Mouse (Mus musculus): Measurements from ENCODE around the gene Gm42957.
"Not testable (repeated sequence)": the region's sequence is repeated elsewhere in the genome, so short reads cannot be mapped to it uniquely, and the experiment has no call there.

Gene Gm42957

DNA sequence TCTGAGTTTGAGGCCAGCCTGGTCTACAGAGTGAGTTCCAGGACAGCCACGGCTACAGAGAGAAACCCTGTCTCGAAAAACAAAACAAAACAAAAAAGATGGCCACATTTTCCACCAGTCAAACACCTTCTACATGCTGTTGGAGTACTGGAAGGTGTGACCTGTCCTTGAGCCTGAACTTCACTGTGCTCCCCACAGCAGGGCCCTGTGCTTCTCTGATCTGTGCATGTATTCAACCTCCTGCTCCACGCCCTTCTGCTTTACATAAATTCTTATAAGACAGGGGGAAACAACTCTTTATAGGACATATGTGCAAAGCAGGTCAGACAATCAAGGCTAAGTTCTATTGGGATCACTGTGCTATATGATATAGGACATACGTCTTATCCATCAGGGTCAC is 12.1 kb upstream of the Gm42957 start:
- no peak for DNase-seq (ENCODE audit: low spot score in 2 of 2)

- DNase-seq (ENCODE audit: low spot score in 2 of 2), result peak; percentile 98 to 99
These were observed 5.3 kb upstream of the Gm42957 start, which contains the start of gene Rbm8a for GRCm38 (mm10) chr3:96629729-96630600. Gene Rbm8a, plus strand, starts transcription at chr3:96629933.

DNA sequence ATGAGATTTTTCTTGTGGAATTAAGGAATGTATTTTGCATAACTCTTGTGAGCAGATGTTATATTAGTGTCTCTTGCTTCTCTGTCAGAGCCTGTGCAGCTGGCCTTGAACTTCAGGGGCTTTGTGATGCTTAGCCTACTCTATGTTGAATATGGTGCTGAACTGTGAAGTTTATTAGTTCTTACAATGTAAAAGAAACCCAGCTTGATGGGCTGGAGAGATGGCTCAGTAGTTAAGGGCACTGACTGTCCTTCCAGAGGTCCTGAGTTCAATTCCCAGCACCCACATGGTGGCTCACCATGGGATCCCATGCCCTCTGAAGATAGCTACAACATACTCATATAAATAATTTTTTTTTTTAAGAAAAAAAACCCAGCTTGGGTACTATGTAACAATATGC is 3.2 kb upstream of the Gm42957 start:
- no peak for DNase-seq (ENCODE audit: low spot score in 2 of 2)

- no peak for DNase-seq (ENCODE audit: low spot score in 2 of 2)
These were observed 1.3 kb upstream of the Gm42957 start for GRCm38 (mm10) chr3:96634015-96634414.

- peak in 1 of 2 experiments; percentile 14 for DNase-seq (ENCODE audit: low spot score in 2 of 2)
These were observed 632 bp downstream of the Gm42957 start for GRCm38 (mm10) chr3:96635906-96636305.

DNA sequence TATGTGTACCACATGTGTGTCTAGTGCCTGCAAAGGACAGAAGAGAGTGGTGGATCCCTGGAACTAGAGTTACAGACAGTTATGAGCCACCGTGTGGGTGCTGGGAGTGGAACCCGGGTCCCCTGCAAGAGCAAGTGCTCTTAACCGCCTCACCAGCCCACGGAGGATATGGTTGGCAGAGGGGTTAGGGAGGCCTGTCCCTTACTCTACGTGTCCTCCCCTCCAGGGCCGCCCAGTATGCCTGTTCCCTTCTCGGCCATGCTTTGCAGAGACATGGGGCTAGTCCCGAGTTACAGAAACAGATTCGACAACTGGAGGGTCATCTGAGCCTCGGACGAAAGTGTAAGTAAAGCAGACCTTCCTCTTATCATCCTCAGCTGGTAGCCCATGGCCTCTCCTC is 1.2 kb downstream of the Gm42957 start:
- no peak for DNase-seq (ENCODE audit: low spot score in 2 of 2)

GRCm38 (mm10) chr3:96639219-96639618 is 3.9 kb downstream of the Gm42957 start:
- peak; percentile 71 to 76 for DNase-seq (ENCODE audit: low spot score in 2 of 2)

GRCm38 (mm10) chr3:96645018-96645649 is 9.9 kb downstream of the Gm42957 start, which contains the start of gene Itga10:
Gene Itga10, plus strand, starts transcription at chr3:96645584.
- peak; percentile 27 to 36 for DNase-seq (ENCODE audit: low spot score in 2 of 2)

- no peak for DNase-seq (ENCODE audit: low spot score in 2 of 2)
These were observed 12.1 kb downstream of the Gm42957 start for GRCm38 (mm10) chr3:96647365-96647764.

- DNase-seq (ENCODE audit: low spot score in 2 of 2), result no peak
These were observed 25.6 kb downstream of the Gm42957 start for GRCm38 (mm10) chr3:96660901-96661300.

GRCm38 (mm10) chr3:96662731-96663316 is 27.6 kb downstream of the Gm42957 start:
- DNase-seq (ENCODE audit: low spot score in 2 of 2), result no peak

DNA sequence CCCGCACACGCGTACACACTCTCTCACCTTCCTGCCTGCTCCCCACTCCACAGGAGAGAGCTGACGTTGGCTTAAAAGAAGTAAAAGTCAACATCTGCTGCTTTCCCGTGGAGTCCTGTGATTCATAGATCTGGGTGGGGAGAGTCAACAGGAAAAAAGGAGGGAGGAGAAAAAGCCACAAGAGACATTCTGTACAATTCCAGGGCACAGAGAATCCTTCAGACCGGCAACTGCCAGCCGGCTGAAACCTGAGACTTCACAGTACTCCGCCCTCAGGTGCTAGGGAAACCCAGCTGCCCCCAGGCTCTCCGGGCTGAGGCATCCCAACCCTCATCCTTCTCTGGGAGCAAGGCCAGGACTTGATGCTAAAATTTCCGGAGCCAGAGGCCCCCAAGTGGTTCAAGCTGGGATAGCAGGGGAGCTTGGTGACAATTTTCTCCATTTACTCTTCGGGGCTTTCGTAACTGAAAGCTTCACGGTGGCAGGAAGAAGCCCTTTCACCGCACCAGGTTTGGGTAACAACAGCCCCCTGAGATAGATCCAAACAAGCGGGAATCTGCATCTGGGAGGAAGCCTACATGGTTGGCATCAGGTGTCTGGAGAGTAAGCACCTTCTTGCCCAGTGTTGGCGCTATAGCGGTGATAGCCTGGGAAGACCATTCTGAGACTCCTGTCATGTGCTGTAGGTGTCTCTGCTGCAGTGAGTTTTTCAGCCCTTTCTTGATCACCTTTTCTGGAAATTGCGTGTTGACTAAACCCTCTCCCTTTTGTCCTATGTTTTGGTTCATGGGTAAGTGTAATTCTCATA is 28.4 kb downstream of the Gm42957 start:
- DNase-seq (ENCODE audit: low spot score in 2 of 2), result peak; percentile 92 to 94

DNA sequence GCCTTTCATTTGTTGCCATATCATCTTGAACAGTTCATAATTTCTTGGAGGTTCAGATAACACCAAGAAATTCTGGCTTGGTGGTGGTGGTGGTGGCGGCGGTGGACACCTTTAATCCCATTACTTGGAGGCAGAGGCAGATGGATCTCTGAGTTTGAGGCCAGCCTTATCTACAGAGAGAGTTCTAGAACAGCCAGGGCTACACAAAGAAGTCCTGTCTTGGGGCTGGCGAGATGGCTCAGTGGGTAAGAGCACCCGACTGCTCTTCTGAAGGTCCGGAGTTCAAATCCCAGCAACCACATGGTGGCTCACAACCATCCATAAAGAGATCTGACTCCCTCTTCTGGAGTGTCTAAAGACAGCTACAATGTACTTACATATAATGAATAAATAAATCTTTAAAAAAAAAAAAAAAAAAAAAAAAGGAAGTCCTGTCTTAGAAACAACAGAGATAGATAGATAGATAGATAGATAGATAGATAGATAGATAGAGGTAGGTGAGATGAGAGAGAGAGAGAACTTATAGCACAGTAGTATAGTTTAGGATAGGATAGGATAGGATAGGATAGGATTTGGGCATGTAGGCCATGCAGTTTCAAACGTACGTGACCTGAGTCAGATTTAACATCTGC is 30.6 kb downstream of the Gm42957 start:
- not testable (repeated sequence) for DNase-seq (ENCODE audit: low spot score in 2 of 2)

GRCm38 (mm10) chr3:96666916-96667315 is 31.6 kb downstream of the Gm42957 start:
- DNase-seq (ENCODE audit: low spot score in 2 of 2), result no peak

GRCm38 (mm10) chr3:96667316-96667715 is 32.0 kb downstream of the Gm42957 start:
- DNase-seq (ENCODE audit: low spot score in 2 of 2), result no peak

GRCm38 (mm10) chr3:96668424-96669067 is 33.3 kb downstream of the Gm42957 start:
- DNase-seq (ENCODE audit: low spot score in 2 of 2), result no peak

GRCm38 (mm10) chr3:96669727-96670468 is 34.6 kb downstream of the Gm42957 start, which contains the start of gene Ankrd35:
Gene Ankrd35, plus strand, starts transcription at chr3:96670131.
- peak; percentile 60 to 64 for DNase-seq (ENCODE audit: low spot score in 2 of 2)

- DNase-seq (ENCODE audit: low spot score in 2 of 2), result no peak
These were observed 36.2 kb downstream of the Gm42957 start for GRCm38 (mm10) chr3:96671519-96671918.

- DNase-seq (ENCODE audit: low spot score in 2 of 2), result no peak
These were observed 38.2 kb downstream of the Gm42957 start for GRCm38 (mm10) chr3:96673514-96673913.

DNA sequence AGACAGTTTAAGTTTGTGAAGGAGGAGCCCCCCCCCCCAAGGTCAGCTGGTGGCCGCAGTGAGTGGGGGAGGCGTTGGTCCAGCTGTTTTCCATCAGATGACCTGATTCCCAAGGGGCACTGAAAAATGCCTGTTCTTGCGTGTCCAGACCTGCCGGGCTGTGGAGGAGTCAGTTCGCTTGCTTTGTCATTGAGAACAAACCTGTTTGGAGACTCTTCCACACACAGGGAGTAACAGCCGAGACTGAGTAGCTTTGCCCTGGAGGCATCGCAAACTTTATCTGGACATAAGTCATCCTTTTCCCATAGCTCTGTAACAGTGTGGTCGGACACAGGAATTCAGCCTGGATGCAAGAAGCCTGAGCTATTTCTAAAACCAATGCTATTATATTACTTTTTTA is 39.2 kb downstream of the Gm42957 start:
- DNase-seq (ENCODE audit: low spot score in 2 of 2), result no peak

Measured in right cerebral cortex, adult 2 months (tissue).